Mouse (Mus musculus) c-Kit-positive CD71-positive TER-119-negative erythroid progenitor cells, embryonic 14.5 days (primary cell): ENCODE measurements around the gene Olfr709-ps1.
"Not testable (repeated sequence)": the region's sequence is repeated elsewhere in the genome, so short reads cannot be mapped to it uniquely, and the experiment has no call there.

Experiments
- DNase-seq: peaks from one replicate; pipeline ENCODE4 v3.0.0-alpha.2; 2013; ENCODE audit warnings: low read depth

Olfr709-ps1 gene

GRCm38 (mm10) chr7:106932119-106932518 is at the start of gene Olfr709-ps1:
Gene Olfr709-ps1, minus strand, starts transcription at chr7:106932219.
- no peak for DNase-seq

- no peak for DNase-seq
These were observed 43.3 kb upstream of the Olfr709-ps1 start, which contains the start of gene Olfr711 for GRCm38 (mm10) chr7:106975353-106975752. Gene Olfr711, minus strand, starts transcription at chr7:106975453.

- not testable (repeated sequence) for DNase-seq
These were observed 35.5 kb upstream of the Olfr709-ps1 start for GRCm38 (mm10) chr7:106967503-106967902.

GRCm38 (mm10) chr7:106963837-106964236 is 31.8 kb upstream of the Olfr709-ps1 start, which contains the start of gene Olfr6:
Gene Olfr6, minus strand, starts transcription at chr7:106963937.
- no peak for DNase-seq

GRCm38 (mm10) chr7:106948212-106948611 is 16.2 kb upstream of the Olfr709-ps1 start, which contains the start of gene Olfr710:
Gene Olfr710, minus strand, starts transcription at chr7:106948312.
- no peak for DNase-seq

GRCm38 (mm10) chr7:106920961-106921360 is 11.1 kb downstream of the Olfr709-ps1 start:
- not testable (repeated sequence) for DNase-seq

GRCm38 (mm10) chr7:106907676-106908075 is 24.3 kb downstream of the Olfr709-ps1 start, which contains the start of gene Olfr1532-ps1:
Gene Olfr1532-ps1, plus strand, starts transcription at chr7:106908001.
- DNase-seq, result no peak

- not testable (repeated sequence) for DNase-seq
These were observed 30.9 kb downstream of the Olfr709-ps1 start, which contains the start of gene Olfr707 for GRCm38 (mm10) chr7:106901141-106901540. Gene Olfr707, minus strand, starts transcription at chr7:106901241.

GRCm38 (mm10) chr7:106888062-106888461 is 44.0 kb downstream of the Olfr709-ps1 start, which contains the start of gene Olfr706:
Gene Olfr706, minus strand, starts transcription at chr7:106888162.
- DNase-seq, result no peak

- no peak for DNase-seq
These were observed 55.2 kb downstream of the Olfr709-ps1 start, which contains the start of gene Olfr705 for GRCm38 (mm10) chr7:106876791-106877190. Gene Olfr705, minus strand, starts transcription at chr7:106876891.
